Mouse (Mus musculus): ENCODE measurements around the gene Palm2. TPM values are rescaled to one million over a fixed set of nuclear protein-coding genes. Genes with fewer than 3 reads are reported as not detected.

Palm2 gene
- polyA plus RNA-seq, 1 experiment from 2014 or later = 2.5 TPM

DNA sequence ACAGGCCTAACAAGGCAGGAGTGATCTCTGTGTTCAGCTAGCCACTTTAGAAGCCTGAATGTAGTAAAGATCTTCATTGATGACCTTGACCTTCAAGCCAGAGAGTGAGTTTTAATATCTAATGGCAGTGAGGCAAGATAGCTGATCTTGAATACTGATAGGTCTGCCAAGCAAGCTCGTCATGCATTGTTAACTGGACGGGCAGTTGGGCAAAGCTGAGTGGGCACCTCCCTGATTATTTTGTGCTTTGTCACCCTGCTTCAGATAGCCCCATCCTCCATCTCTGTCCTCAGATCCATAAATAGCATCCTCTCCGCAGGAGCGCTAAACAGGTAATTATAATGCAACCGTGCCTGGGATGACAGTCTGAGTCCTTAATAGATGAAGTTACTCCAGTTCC lies 198.3 kb downstream of the Palm2 start:
- H3K27ac ChIP-seq (ENCODE audit: low read depth, low read length) = no peak overlapping the region
- ATAC-seq (ENCODE audit: low FRiP score) (no peak), DNase-seq (ENCODE audit: low spot score, missing footprints) (no peak)
- H3K27me3 ChIP-seq (ENCODE audit: control insufficient read depth, insufficient read depth, low read length) = no peaks in the 10 kb centered on the region
- WGBS = 89% methylated on average over 5 of the region's 5 CpGs
- no peaks in the 10 kb centered on the region for H3K9me3 ChIP-seq (ENCODE audit: control insufficient read depth, low read length)
- no peak overlapping the region for H3K9ac ChIP-seq (ENCODE audit: low read length)
- H3K4me3 ChIP-seq (ENCODE audit: low read depth, low read length) = no peak overlapping the region
- no peaks in the 10 kb centered on the region for H3K36me3 ChIP-seq (ENCODE audit: control insufficient read depth, insufficient read depth, low read length)
- H3K4me1 ChIP-seq (ENCODE audit: control insufficient read depth, insufficient read depth, low read length) = no peaks in the 10 kb centered on the region
- H3K4me2 ChIP-seq = no peak overlapping the region

GRCm38 (mm10) chr4:57633052-57633451 lies 199.0 kb downstream of the Palm2 start:
- Histone ChIP-seq H3K9ac (ENCODE audit: low read length) (no peak overlapping the region), H3K4me3 (ENCODE audit: low read depth, low read length) (no peak overlapping the region), H3K27me3 (ENCODE audit: control insufficient read depth, insufficient read depth, low read length) (no peaks in the 10 kb centered on the region), H3K36me3 (ENCODE audit: control insufficient read depth, insufficient read depth, low read length) (no peaks in the 10 kb centered on the region), H3K4me2 (no peak overlapping the region), H3K27ac (ENCODE audit: low read depth, low read length) (no peak overlapping the region), H3K4me1 (ENCODE audit: control insufficient read depth, insufficient read depth, low read length) (no peaks in the 10 kb centered on the region), H3K9me3 (ENCODE audit: control insufficient read depth, low read length) (no peaks in the 10 kb centered on the region)
- DNase-seq (ENCODE audit: low spot score, missing footprints) = no peak
- ATAC-seq (ENCODE audit: low FRiP score) = no peak
- 95% methylated on average over 7 of the region's 7 CpGs for WGBS

DNA sequence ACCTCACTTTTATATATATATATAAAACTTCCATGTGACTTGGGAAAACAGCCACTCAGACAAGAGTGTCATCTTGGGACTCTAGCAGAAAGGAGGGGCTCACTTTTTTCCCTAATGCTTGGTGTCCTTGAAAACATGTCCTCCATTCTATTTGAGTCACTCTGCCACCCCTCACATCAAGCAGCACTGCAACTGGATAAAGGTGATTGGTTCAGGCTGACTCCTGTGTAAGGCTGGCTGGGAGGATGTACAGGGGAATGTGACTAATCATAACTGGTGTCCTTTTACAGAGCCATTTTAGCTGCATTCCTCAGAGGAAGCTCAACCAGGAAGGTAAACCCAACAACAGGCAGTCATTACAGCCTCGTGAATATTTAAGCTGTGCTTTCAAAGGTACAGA lies 200.9 kb downstream of the Palm2 start:
- 61% methylated on average over 1 of the region's 1 CpGs for WGBS
- no peaks in the 10 kb centered on the region for H3K36me3 ChIP-seq (ENCODE audit: control insufficient read depth, insufficient read depth, low read length)
- no peak overlapping the region for H3K4me3 ChIP-seq (ENCODE audit: low read depth, low read length)
- H3K4me1 ChIP-seq (ENCODE audit: control insufficient read depth, insufficient read depth, low read length) = no peaks in the 10 kb centered on the region
- no peaks in the 10 kb centered on the region for H3K9me3 ChIP-seq (ENCODE audit: control insufficient read depth, low read length)
- no peak overlapping the region for H3K27ac ChIP-seq (ENCODE audit: low read depth, low read length)
- DNase-seq (ENCODE audit: low spot score, missing footprints) (no peak), ATAC-seq (ENCODE audit: low FRiP score) (no peak)
- H3K27me3 ChIP-seq (ENCODE audit: control insufficient read depth, insufficient read depth, low read length) = no peaks in the 10 kb centered on the region
- no peak overlapping the region for H3K4me2 ChIP-seq
- no peak overlapping the region for H3K9ac ChIP-seq (ENCODE audit: low read length)

GRCm38 (mm10) chr4:57636782-57637482 lies 202.9 kb downstream of the Palm2 start:
- Histone ChIP-seq H3K4me2 (no peak overlapping the region), H3K36me3 (ENCODE audit: control insufficient read depth, insufficient read depth, low read length) (no peaks in the 10 kb centered on the region), H3K27me3 (ENCODE audit: control insufficient read depth, insufficient read depth, low read length) (no peaks in the 10 kb centered on the region), H3K27ac (ENCODE audit: low read depth, low read length) (no peak overlapping the region), H3K9ac (ENCODE audit: low read length) (no peak overlapping the region), H3K9me3 (ENCODE audit: control insufficient read depth, low read length) (no peaks in the 10 kb centered on the region), H3K4me3 (ENCODE audit: low read depth, low read length) (no peak overlapping the region), H3K4me1 (ENCODE audit: control insufficient read depth, insufficient read depth, low read length) (no peaks in the 10 kb centered on the region)
- 82% methylated on average over 9 of the region's 9 CpGs for WGBS
- ATAC-seq (ENCODE audit: low FRiP score) = no peak
- DNase-seq (ENCODE audit: low spot score, missing footprints) = no peak

DNA sequence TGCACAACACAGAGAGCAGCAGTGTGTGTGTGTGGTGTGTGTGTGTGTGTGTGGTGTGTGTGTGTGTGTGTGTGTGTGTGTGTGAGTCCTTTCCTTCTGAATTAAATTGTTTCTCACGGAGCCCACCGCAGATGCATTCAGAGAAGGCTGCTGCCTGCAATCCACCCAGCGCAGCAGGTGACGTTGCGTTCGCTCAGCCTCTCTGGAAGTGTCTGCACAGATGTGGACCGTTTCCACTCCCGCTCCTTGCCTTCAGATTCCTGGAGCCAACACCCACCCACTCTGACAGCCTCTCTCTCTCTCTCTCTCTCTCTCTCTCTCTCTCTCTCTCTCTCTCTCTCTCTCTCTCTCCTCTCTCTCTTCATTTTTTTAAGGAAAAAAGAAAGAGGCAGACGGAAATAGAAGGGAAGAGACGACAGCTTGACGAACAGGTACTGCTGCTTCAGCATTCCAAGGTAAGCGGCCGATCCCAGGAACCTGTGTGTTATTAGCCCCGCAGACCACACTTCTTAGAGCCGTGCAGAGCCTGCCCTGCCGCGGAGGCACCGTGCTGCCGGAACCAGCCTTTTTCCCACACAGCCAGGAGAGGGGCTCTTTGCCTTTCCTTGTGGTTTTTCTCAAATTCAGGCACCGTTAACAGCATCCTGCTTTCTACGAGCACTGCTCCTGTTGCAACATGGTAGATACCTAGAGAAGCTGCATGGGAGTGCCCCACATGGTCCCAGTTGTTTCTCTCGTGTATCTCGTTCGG lies 203.8 kb downstream of the Palm2 start:
- 0 out of 2 replicates have a peak overlapping the region, but pooled peaks have one; percentile 5 for H3K4me3 ChIP-seq (ENCODE audit: low read depth, low read length)
- ATAC-seq (ENCODE audit: low FRiP score) (no peak), DNase-seq (ENCODE audit: low spot score, missing footprints) (no peak)
- H3K9me3 ChIP-seq (ENCODE audit: control insufficient read depth, low read length) = no peaks in the 10 kb centered on the region
- no peak overlapping the region for H3K9ac ChIP-seq (ENCODE audit: low read length)
- peak overlapping the region; percentile 27; the same call in 1 of the 2 replicates for H3K4me2 ChIP-seq
- H3K27ac ChIP-seq (ENCODE audit: low read depth, low read length) = no peak overlapping the region
- no peaks in the 10 kb centered on the region for H3K4me1 ChIP-seq (ENCODE audit: control insufficient read depth, insufficient read depth, low read length)
- no peaks in the 10 kb centered on the region for H3K27me3 ChIP-seq (ENCODE audit: control insufficient read depth, insufficient read depth, low read length)
- no peaks in the 10 kb centered on the region for H3K36me3 ChIP-seq (ENCODE audit: control insufficient read depth, insufficient read depth, low read length)
- 56% methylated on average over 24 of the region's 24 CpGs for WGBS

DNA sequence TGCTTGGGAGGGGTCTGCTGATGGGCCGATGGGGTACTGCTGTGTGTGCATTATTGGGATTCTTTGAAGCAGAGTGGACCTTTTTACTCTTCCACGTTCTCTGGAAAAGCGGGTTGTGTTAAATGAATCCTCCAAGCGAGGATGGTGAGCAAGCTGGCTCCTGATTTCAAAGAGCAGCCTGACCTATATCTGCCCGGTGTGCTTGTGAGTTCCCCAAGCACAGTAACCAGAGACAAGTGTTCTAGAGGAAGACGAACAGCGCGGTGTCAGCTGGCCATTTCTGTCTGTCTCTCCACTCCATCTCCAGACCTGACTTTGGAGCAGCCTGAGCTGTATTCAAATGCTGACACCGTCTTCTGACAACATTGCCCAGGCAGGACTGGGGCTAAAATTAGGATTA lies 204.9 kb downstream of the Palm2 start:
- no peak overlapping the region for H3K4me2 ChIP-seq
- no peak overlapping the region for H3K27ac ChIP-seq (ENCODE audit: low read depth, low read length)
- 79% methylated on average over 9 of the region's 9 CpGs for WGBS
- ATAC-seq (ENCODE audit: low FRiP score) (no peak), DNase-seq (ENCODE audit: low spot score, missing footprints) (no peak)
- H3K27me3 ChIP-seq (ENCODE audit: control insufficient read depth, insufficient read depth, low read length) = no peaks in the 10 kb centered on the region
- no peak overlapping the region for H3K9ac ChIP-seq (ENCODE audit: low read length)
- no peaks in the 10 kb centered on the region for H3K4me1 ChIP-seq (ENCODE audit: control insufficient read depth, insufficient read depth, low read length)
- H3K9me3 ChIP-seq (ENCODE audit: control insufficient read depth, low read length) = no peaks in the 10 kb centered on the region
- no peaks in the 10 kb centered on the region for H3K36me3 ChIP-seq (ENCODE audit: control insufficient read depth, insufficient read depth, low read length)
- H3K4me3 ChIP-seq (ENCODE audit: low read depth, low read length) = no peak overlapping the region

- H3K27me3 ChIP-seq (ENCODE audit: control insufficient read depth, insufficient read depth, low read length) = no peaks in the 10 kb centered on the region
- H3K4me2 ChIP-seq = no peak overlapping the region
- no peak overlapping the region for H3K27ac ChIP-seq (ENCODE audit: low read depth, low read length)
- DNase-seq (ENCODE audit: low spot score, missing footprints) (no peak), ATAC-seq (ENCODE audit: low FRiP score) (no peak)
- 41% methylated on average over 7 of the region's 7 CpGs for WGBS
- H3K4me3 ChIP-seq (ENCODE audit: low read depth, low read length) = no peak overlapping the region
- H3K9me3 ChIP-seq (ENCODE audit: control insufficient read depth, low read length) = no peaks in the 10 kb centered on the region
- no peaks in the 10 kb centered on the region for H3K36me3 ChIP-seq (ENCODE audit: control insufficient read depth, insufficient read depth, low read length)
- H3K4me1 ChIP-seq (ENCODE audit: control insufficient read depth, insufficient read depth, low read length) = no peaks in the 10 kb centered on the region
- no peak overlapping the region for H3K9ac ChIP-seq (ENCODE audit: low read length)
Measured at GRCm38 (mm10) chr4:57640222-57640621, 206.2 kb downstream of the Palm2 start.

DNA sequence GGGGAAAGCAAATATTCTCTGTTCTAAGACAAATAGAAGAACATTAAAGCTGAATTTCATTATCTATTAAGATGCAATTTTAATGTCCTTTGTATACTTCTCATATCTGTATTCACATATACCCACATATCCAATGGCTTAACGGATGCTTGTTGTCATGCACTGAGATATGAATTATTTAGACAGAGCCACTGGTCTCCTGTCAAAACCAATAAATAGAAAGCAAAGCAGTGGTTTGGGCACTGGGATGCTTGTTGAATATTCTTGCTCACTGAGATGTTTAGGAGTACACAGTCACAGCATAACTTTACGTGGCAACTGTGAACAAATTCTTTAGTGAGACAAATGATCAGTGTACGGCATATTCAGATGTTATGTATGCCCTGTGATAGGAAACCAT lies 206.9 kb downstream of the Palm2 start:
- WGBS = 91% methylated on average over 3 of the region's 3 CpGs
- H3K27me3 ChIP-seq (ENCODE audit: control insufficient read depth, insufficient read depth, low read length) = no peaks in the 10 kb centered on the region
- H3K27ac ChIP-seq (ENCODE audit: low read depth, low read length) = no peak overlapping the region
- H3K9me3 ChIP-seq (ENCODE audit: control insufficient read depth, low read length) = no peaks in the 10 kb centered on the region
- no peaks in the 10 kb centered on the region for H3K4me1 ChIP-seq (ENCODE audit: control insufficient read depth, insufficient read depth, low read length)
- H3K9ac ChIP-seq (ENCODE audit: low read length) = no peak overlapping the region
- no peak for ATAC-seq (ENCODE audit: low FRiP score)
- H3K4me2 ChIP-seq = no peak overlapping the region
- H3K4me3 ChIP-seq (ENCODE audit: low read depth, low read length) = no peak overlapping the region
- peak; percentile 81 for DNase-seq (ENCODE audit: low spot score, missing footprints)
- H3K36me3 ChIP-seq (ENCODE audit: control insufficient read depth, insufficient read depth, low read length) = no peaks in the 10 kb centered on the region

DNA sequence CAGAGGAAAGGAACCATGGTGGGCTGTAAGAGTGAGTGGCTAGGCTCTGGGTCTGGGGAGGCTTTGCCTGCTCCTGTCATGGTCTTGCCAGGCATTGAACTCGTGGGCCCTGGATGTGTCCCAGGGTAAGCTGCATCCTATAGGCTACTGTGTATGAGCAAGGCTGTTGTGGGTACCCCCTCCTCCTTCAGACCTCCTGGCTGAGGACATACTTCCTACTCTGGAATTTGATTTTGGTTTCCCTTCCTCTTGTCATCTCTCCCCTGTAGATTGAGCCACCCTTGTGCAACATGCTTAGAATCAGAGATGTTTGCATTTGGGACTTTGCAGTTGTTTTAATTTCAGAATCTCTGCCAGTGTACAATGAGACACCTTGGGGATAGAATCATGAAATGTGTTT lies 216.9 kb downstream of the Palm2 start:
- WGBS = 100% methylated on average over 1 of the region's 1 CpGs

More for the DNA sequence above, 216.9 kb downstream of the Palm2 start:
- no peaks in the 10 kb centered on the region for H3K9me3 ChIP-seq (ENCODE audit: control insufficient read depth, low read length)
- H3K4me3 ChIP-seq (ENCODE audit: low read depth, low read length) = no peak overlapping the region
- DNase-seq (ENCODE audit: low spot score, missing footprints) (no peak), ATAC-seq (ENCODE audit: low FRiP score) (no peak)
- H3K36me3 ChIP-seq (ENCODE audit: control insufficient read depth, insufficient read depth, low read length) = no peaks in the 10 kb centered on the region
- H3K4me2 ChIP-seq = no peak overlapping the region
- no peaks in the 10 kb centered on the region for H3K4me1 ChIP-seq (ENCODE audit: control insufficient read depth, insufficient read depth, low read length)
- H3K9ac ChIP-seq (ENCODE audit: low read length) = no peak overlapping the region
- H3K27me3 ChIP-seq (ENCODE audit: control insufficient read depth, insufficient read depth, low read length) = no peaks in the 10 kb centered on the region
- H3K27ac ChIP-seq (ENCODE audit: low read depth, low read length) = no peak overlapping the region

Data from midbrain, embryonic 11.5 days (tissue).